Mouse (Mus musculus) kidney, postnatal 0 days (tissue): ENCODE results near the gene Anxa9. TPM values are rescaled to one million over a fixed set of nuclear protein-coding genes. Genes with fewer than 3 reads are reported as not detected.

ENCODE experiments used
- ATAC-seq: fragments of 200-750 bp; cut with Nextera tagmentation; replicated peaks from 2 replicates; pipeline ENCODE4 v1.8.0; 2017; ENCODE audit warnings: low read depth, moderate number of reproducible peaks, moderate TSS enrichment, moderate library complexity; ENCODE audit not compliant: low FRiP score
- DNase-seq: peaks from one replicate; pipeline ENCODE4 v3.0.0-alpha.2; 2016; ENCODE audit warnings: low spot score
- H3K27ac ChIP-seq: fragments of 300-500 bp; sonication (generic); 2 replicates; pipeline ENCODE4 v1.5.1; 2014; ENCODE audit warnings: mild to moderate bottlenecking
- H3K27me3 ChIP-seq: fragments of 300-500 bp; sonication (generic); 2 replicates; pipeline ENCODE4 v1.6.1; 2014; ENCODE audit warnings: low read length, mixed read lengths; ENCODE audit not compliant: insufficient read depth
- H3K36me3 ChIP-seq: fragments of 300-500 bp; sonication (generic); 2 replicates; pipeline ENCODE4 v1.6.1; 2014; ENCODE audit warnings: low read length, mixed read lengths; ENCODE audit not compliant: insufficient read depth
- H3K4me1 ChIP-seq: fragments of 300-500 bp; sonication (generic); replicated peaks from 2 replicates; pipeline ENCODE4 v1.6.1; 2014; ENCODE audit warnings: antibody characterized with exemption, low read length, mixed read lengths; ENCODE audit not compliant: insufficient read depth
- H3K4me2 ChIP-seq: fragments of 300-500 bp; sonication (generic); 2 replicates; pipeline ENCODE4 v1.6.1; 2014; ENCODE audit warnings: mild to moderate bottlenecking, low read length, moderate library complexity, mixed read lengths
- H3K4me3 ChIP-seq: fragments of 300-500 bp; sonication (generic); replicated peaks from 2 replicates; pipeline ENCODE4 v1.5.1; 2014; ENCODE audit warnings: low read depth, low read length
- H3K9ac ChIP-seq: fragments of 300-500 bp; sonication (generic); 2 replicates; pipeline ENCODE4 v1.6.1; 2014; ENCODE audit warnings: low read depth, low read length
- H3K9me3 ChIP-seq: fragments of 300-500 bp; sonication (generic); replicated peaks from 2 replicates; pipeline ENCODE4 v1.6.1; 2016; ENCODE audit warnings: low read length, inconsistent platforms, mixed read lengths
- CTCF ChIP-seq: IDR thresholded peaks from 2 replicates; pipeline ENCODE4 v1.5.1; 2016; ENCODE audit warnings: antibody characterized with exemption, low read depth, mild to moderate bottlenecking, moderate library complexity
- WGBS: fragments of 180-500 bp; shearing (Covaris S2); extraction: QIAGEN DNeasy Blood & Tissue Kit; methylation state at CpG from one replicate; pipeline ENCODE4 v1.1.7; 2014; 5-methylcytosine and 5-hydroxymethylcytosine counted together
- polyA plus RNA-seq: library from polyadenylated mRNA; unstranded; fragments of >200 nt; fragmentation: Nextera tagmentation; extraction: Ambion mirVana; gene quantifications from 2 replicates; pipeline ENCODE4 v1.2.1, GENCODE M21; 2015

Gene Anxa9
- polyA plus RNA-seq, 1 experiment from 2014 or later = 10.1 TPM

DNA sequence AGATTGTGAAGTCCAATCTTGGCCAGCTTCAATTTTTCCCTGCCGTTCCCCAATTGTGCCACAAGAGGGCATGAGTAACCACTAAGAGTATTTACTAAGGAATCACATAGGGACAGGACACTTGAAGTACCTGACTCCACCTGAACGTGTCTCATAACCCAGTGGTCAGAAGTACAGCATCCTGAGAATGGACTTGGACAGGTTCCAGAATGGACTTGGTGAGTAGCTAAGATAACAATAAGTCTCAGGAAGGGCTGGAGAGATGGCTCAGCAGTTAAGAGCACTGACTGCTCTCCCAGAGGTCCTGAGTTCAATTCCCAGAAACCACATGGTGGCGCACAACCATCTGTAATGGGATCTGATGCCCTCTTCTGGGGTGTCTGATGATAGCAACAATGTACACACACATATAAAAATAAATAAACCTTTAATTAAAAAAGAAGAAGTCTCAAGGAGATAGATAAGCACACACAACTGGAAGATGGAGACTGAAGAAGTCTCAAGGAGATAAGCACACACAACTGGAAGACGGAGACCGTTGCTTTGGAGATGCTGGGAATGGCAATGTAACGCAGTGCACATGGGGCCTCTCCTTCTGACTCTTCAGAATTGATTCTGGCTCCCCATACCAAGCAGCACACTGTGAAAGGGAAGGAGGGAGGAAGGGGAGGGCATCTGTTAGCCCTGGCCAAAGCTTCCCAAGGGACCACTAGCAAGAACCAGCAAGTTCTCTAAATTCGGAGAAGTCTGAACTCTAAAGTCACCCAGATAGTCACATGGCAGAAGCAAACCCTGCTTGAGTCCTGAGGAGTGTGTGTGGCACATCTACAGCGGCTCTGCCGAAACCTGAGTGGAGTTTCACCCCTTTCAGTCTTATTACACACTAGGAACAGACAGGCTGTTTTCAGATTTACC is 4.2 kb upstream of the Anxa9 start:
- no peaks in the 10 kb centered on the region for H3K27me3 ChIP-seq
- H3K27ac ChIP-seq = no peak overlapping the region
- no peaks in the 10 kb centered on the region for H3K9me3 ChIP-seq
- 69% methylated on average over 9 of the region's 9 CpGs for WGBS
- no peaks in the 10 kb centered on the region for H3K36me3 ChIP-seq
- DNase-seq = peak; percentile 90
- peak; percentile 33 for ATAC-seq
- no peak overlapping the region for H3K9ac ChIP-seq
- H3K4me3 ChIP-seq = no peak overlapping the region
- TF ChIP-seq CTCF = peak; percentile 85
- H3K4me2 ChIP-seq = no peak overlapping the region
- H3K4me1 ChIP-seq = peaks cover 3% of the 10 kb centered on the region; the same call in 1 of the 2 replicates

DNA sequence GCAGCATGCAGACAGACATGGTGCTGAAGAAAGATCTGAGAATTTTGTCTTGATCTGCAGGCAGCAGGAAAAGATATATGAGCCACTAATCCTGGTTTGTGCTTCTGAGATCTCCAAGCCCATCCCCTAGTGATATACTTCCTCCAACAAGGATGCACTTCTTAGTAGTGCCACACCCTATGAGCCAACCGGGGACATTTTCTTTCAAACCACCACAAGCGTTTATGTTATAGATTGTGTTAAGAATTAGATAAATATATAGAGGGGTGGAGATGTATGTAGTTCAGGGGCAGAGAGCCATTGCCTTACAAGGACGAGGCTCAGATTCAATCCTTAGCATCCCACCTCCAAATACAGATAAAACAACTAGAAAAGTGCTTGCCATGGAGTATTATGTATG is 3.5 kb upstream of the Anxa9 start:
- Histone ChIP-seq H3K36me3 (no peaks in the 10 kb centered on the region), H3K9ac (no peak overlapping the region), H3K9me3 (no peaks in the 10 kb centered on the region), H3K27ac (no peak overlapping the region), H3K27me3 (no peaks in the 10 kb centered on the region), H3K4me3 (no peak overlapping the region), H3K4me2 (no peak overlapping the region), H3K4me1 (no peaks in the 10 kb centered on the region)
- ATAC-seq (no peak), DNase-seq (no peak)
- TF ChIP-seq CTCF = no peak
- WGBS = 71% methylated on average over 3 of the region's 3 CpGs

DNA sequence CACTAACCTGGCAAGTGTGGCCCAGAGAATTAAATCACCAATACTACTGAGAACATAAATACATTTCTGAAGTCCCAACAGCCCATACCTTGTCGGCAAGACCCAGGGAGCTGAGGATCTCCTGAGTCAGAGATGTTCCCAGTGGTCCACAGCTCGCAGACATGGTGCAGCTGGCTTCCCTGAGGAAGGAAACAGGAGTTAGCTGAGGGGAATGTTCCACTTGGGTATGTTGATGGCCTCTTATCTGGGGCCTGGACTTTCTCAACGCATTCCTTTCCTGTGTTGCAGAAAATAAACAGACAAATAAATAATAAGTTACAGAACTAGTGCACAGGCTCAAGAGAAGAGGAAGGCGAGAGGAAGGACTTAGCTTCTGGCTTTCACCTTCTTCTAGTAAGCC is 732 bp downstream of the Anxa9 start:
- ATAC-seq (no peak), DNase-seq (no peak)
- no peak overlapping the region for H3K9ac ChIP-seq
- peak overlapping the region; percentile 17; the same call in 1 of the 2 replicates for H3K4me2 ChIP-seq
- no peaks in the 10 kb centered on the region for H3K27me3 ChIP-seq
- H3K4me1 ChIP-seq = no peaks in the 10 kb centered on the region
- TF ChIP-seq CTCF = no peak
- H3K9me3 ChIP-seq = no peaks in the 10 kb centered on the region
- no peak overlapping the region for H3K4me3 ChIP-seq
- H3K27ac ChIP-seq = peak overlapping the region; percentile 68; the same call in 1 of the 2 replicates
- 72% methylated on average over 4 of the region's 4 CpGs for WGBS
- H3K36me3 ChIP-seq = no peaks in the 10 kb centered on the region

DNA sequence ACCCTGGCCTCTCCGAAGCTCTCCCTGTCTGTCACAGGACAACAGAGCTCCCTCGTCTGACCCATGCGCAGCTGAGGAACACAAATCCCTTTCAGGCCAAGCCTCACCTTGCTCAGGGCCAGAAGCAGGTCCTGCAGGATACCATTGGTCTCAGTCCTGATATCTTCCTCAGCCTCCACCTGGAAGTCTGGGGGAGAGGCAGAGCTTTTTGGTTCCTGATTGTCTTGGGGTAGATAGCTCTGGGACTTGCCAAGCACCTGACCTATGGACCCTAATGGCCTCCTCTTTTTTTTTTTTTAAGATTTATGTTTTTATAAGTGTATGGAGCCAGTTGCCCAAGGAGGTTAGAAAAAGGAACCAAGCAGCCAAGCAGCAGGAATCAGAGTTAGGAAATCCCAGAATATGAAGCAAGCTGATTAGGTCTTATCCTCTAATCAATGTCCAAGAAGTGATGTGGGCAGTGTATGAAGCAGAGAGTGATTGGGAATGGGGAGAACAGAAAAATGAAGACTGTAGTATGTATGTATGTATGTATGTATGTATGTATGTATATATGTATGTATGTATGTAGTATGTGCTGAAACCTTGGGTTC is 5.7 kb downstream of the Anxa9 start:
- 0 out of 2 replicates have a peak, but pooled peaks cover 4% of the 10 kb centered on the region for H3K36me3 ChIP-seq
- ATAC-seq (no peak), DNase-seq (no peak)
- H3K27ac ChIP-seq = no peak overlapping the region
- H3K4me2 ChIP-seq = no peak overlapping the region
- H3K4me3 ChIP-seq = no peak overlapping the region
- no peak overlapping the region for H3K9ac ChIP-seq
- WGBS = 86% methylated on average over 3 of the region's 3 CpGs
- no peaks in the 10 kb centered on the region for H3K27me3 ChIP-seq
- TF ChIP-seq CTCF = no peak
- no peaks in the 10 kb centered on the region for H3K9me3 ChIP-seq
- 0 out of 2 replicates have a peak, but pooled peaks cover 1% of the 10 kb centered on the region for H3K4me1 ChIP-seq

DNA sequence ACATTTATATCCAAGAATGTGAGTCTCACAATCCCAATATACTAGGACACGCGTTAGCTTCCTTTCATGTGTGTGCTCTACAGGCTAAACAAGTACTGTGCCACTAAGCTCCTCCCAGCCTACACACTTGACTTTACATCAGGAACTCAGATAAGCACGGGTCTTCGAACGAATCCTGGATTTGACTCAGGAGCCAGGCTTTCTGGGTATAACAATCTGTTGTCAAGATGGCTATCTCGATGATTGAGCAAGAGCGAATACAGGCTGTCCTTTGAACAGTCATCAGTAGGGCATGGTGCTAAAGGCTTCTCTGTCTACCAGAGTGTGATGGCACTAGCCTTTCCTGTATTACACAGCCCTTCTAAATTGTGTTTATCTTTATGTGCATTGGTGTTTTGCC is 9.0 kb downstream of the Anxa9 start:
- ATAC-seq = no peak
- H3K36me3 ChIP-seq = peaks cover 12% of the 10 kb centered on the region
- no peak for DNase-seq
- no peak overlapping the region for H3K4me3 ChIP-seq
- no peak for TF ChIP-seq CTCF
- H3K4me1 ChIP-seq = 0 out of 2 replicates have a peak, but pooled peaks cover 9% of the 10 kb centered on the region
- H3K27me3 ChIP-seq = no peaks in the 10 kb centered on the region
- H3K4me2 ChIP-seq = no peak overlapping the region
- no peak overlapping the region for H3K9ac ChIP-seq
- WGBS = 86% methylated on average over 7 of the region's 7 CpGs
- no peak overlapping the region for H3K27ac ChIP-seq
- H3K9me3 ChIP-seq = no peaks in the 10 kb centered on the region

DNA sequence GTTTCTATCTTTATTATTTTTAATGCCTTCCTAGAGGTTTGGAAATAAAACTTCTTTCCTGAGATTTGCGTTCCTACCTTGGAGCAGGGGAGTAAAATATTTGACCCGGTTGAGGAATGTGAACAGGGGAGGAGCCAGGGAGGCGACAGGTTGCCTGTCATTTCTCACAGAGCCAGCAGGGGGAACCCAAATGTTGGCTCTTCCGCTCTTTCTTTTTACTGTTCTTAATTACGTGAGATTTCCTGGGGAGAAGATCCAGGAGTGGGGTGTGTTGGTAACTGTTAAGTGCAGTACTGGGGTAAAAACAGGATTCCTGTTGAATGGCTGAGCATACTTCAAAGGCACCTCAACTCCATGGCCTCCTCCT is 10.9 kb downstream of the Anxa9 start:
- H3K9me3 ChIP-seq = no peaks in the 10 kb centered on the region
- peak overlapping the region; percentile 79 for H3K27ac ChIP-seq
- no peak overlapping the region for H3K9ac ChIP-seq
- TF ChIP-seq CTCF = peak; percentile 79
- H3K27me3 ChIP-seq = no peaks in the 10 kb centered on the region
- WGBS = 12% methylated on average over 5 of the region's 5 CpGs
- no peak overlapping the region for H3K4me2 ChIP-seq
- ATAC-seq (0 out of 2 replicates have a peak, but pooled peaks have one; percentile 27), DNase-seq (peak; percentile 85)
- no peak overlapping the region for H3K4me3 ChIP-seq
- H3K36me3 ChIP-seq = peaks cover 21% of the 10 kb centered on the region
- H3K4me1 ChIP-seq = 0 out of 2 replicates have a peak, but pooled peaks cover 9% of the 10 kb centered on the region
